Mouse (Mus musculus): ENCODE results near the gene Kcnn1. TPM values are rescaled to one million over a fixed set of nuclear protein-coding genes. Genes with fewer than 3 reads are reported as not detected.

Gene Kcnn1
- polyA plus RNA-seq, 3 experiments from 2014 or later = not detected

Other genes starting within 250 kb of the Kcnn1 start
- gene Lrrc25, start 247.1 kb downstream of the Kcnn1 start, polyA plus RNA-seq (2017; shearing (Covaris generic)) = 1 to 10 TPM in 1 of 3 experiments, under 1 TPM in 2; 0.47 to 3.8 (median 0.71) TPM
- not detected for gene Gdf15, start 230.8 kb downstream of the Kcnn1 start, polyA plus RNA-seq (2017; shearing (Covaris generic))
- gene Pgpep1, start 202.9 kb downstream of the Kcnn1 start, polyA plus RNA-seq (2017; shearing (Covaris generic)) = 1 to 10 TPM; 3.8 to 6.4 (median 4.8) TPM
- gene Lsm4, start 190.0 kb downstream of the Kcnn1 start, polyA plus RNA-seq (2017; shearing (Covaris generic)) = 100 to 1,000 TPM in 1 of 3 experiments, 10 to 100 TPM in 2; 79.0 to 128 (median 97.8) TPM
- gene Jund, start 164.3 kb downstream of the Kcnn1 start, polyA plus RNA-seq (2017; shearing (Covaris generic)) = 10 to 100 TPM; 13.9 to 23.2 (median 16.6) TPM
- gene Iqcn, start 159.8 kb downstream of the Kcnn1 start, polyA plus RNA-seq (2017; shearing (Covaris generic)) = not detected
- under 1 TPM in 1 of 3 experiments, not detected in 2; 0.55 TPM for gene Gm3336, start 144.7 kb downstream of the Kcnn1 start, polyA plus RNA-seq (2017; shearing (Covaris generic))
- under 1 TPM; 0.19 to 0.59 (median 0.25) TPM for gene Pde4c, start 139.5 kb downstream of the Kcnn1 start, polyA plus RNA-seq (2017; shearing (Covaris generic))
- 1 to 10 TPM; 4.6 to 8.6 (median 7.9) TPM for gene Rab3a, start 108.6 kb downstream of the Kcnn1 start, polyA plus RNA-seq (2017; shearing (Covaris generic))
- 10 to 100 TPM; 35.5 to 46.1 (median 42.5) TPM for gene Mpv17l2, start 102.3 kb downstream of the Kcnn1 start, polyA plus RNA-seq (2017; shearing (Covaris generic))
- gene Pik3r2, start 86.5 kb downstream of the Kcnn1 start, polyA plus RNA-seq (2017; shearing (Covaris generic)) = 1 to 10 TPM; 2.6 to 5.4 (median 5.4) TPM
- 10 to 100 TPM; 14.8 to 20.5 (median 18.4) TPM for gene Mast3, start 58.2 kb downstream of the Kcnn1 start, polyA plus RNA-seq (2017; shearing (Covaris generic))
- 10 to 100 TPM; 13.8 to 38.5 (median 18.3) TPM for gene Il12rb1, start 54.8 kb downstream of the Kcnn1 start, polyA plus RNA-seq (2017; shearing (Covaris generic))
- 1 to 10 TPM; 1.9 to 7.8 (median 3.7) TPM for gene Arrdc2, start 23.5 kb downstream of the Kcnn1 start, polyA plus RNA-seq (2017; shearing (Covaris generic))
- 100 to 1,000 TPM in 1 of 3 experiments, 10 to 100 TPM in 2; 54.2 to 120 (median 63.1) TPM for gene Ccdc124, start 10.7 kb upstream of the Kcnn1 start, polyA plus RNA-seq (2017; shearing (Covaris generic))
- gene Slc5a5, start 29.5 kb upstream of the Kcnn1 start, polyA plus RNA-seq (2017; shearing (Covaris generic)) = not detected
- gene Rpl18a, start 34.2 kb upstream of the Kcnn1 start, polyA plus RNA-seq (2017; shearing (Covaris generic)) = over 10,000 TPM in 2 of 3 experiments, 1,000 to 10,000 TPM in 1; 6,080 to 11,053 (median 10,917) TPM
- 10 to 100 TPM; 13.9 to 16.7 (median 13.9) TPM for gene Map1s, start 42.7 kb upstream of the Kcnn1 start, polyA plus RNA-seq (2017; shearing (Covaris generic))

Data from inflammation-experienced regulatory T-cells, adult 6 months (primary cell).